Mouse (Mus musculus): Measurements from ENCODE around the gene Tmem131l.

DNA sequence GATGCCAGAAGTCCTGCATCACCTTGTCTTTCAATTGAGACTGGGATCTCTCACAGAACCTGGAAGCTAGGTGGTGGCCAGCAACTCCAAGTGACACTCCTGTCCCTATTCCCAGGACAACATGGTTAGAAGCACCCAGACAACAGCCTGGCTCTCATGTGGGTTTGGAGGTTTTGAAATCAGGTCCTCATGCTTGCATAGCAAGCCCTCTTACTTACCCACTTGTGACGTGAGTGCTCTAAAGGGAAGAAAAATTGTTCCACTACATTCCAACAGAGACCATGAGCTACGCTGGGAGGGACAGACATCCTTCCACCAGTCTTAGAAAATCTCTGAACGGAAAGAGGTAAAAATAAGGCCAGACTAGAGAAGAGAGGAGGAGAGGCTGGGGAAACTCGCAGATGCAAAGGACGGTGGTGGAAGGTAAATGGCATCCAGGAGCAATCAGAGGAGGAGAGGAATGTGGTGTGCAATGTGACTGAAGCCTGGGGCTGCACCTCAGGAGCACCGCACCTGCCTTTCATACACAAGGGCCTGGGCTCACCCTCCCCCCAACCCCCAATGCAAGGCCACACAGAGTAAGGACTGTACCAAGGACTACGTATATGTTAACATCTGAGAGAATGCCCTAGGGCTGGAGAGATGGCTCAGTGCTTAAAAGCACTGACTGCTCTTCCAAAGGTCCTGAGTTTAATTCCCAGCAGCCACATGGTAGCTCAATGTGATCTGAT lies 80.9 kb downstream of the Tmem131l start:
- no peak for TF ChIP-seq CTCF (IDR thresholded peaks at IDR 0.05; ENCODE audit: borderline replicate concordance, extremely low read depth, insufficient read depth, insufficient read length)
- TF ChIP-seq POLR2A (IDR thresholded peaks at IDR 0.05; ENCODE audit: borderline replicate concordance, extremely low read depth, insufficient read depth, insufficient read length, poor library complexity, severe bottlenecking): no peak
